Mouse (Mus musculus) R1 (cell line): ENCODE results near the gene Maco1.

Experiments used
- DNase-seq: peaks from one replicate; pipeline ENCODE4 v3.0.0-alpha.2; 2018; ENCODE audit warnings: low read depth, low spot score

The Maco1 gene

DNA sequence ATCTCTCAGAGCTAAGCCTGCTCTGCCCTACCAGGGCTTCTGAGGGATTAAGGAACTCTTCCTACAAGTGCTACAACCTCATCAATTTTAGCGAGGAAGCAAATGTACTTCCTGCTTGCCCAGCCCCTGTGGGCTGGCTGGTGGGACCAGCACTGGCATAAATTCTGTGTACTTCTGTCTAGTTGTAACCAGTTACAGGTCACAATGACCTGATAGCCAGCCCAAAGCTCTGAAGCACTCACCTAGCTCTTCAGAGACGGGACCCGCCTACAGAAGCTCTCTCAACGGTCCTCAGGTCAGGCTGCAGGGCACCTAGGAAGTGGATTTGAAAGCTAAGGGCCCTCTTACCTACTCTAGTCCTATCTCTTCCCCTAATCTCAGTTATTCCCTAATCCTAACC is 35.4 kb downstream of the Maco1 start:
- DNase-seq: no peak

DNA sequence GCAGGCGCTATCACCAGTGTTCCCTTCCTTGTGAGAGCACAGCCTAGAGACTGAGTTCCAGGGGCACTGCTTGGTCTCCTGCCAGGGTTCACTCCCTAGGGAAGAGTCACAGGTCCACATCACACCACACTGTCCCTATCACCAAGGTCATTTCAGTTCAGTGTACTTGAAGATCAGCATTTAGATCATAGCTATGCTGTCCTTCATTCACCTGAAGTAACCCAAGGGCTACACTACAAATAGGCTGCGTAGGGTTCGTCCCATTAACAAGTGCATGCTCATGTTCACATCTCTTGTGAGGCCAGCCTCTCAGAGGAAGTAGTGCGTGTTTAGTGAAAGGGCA is 38.9 kb downstream of the Maco1 start:
- no peak for DNase-seq

DNA sequence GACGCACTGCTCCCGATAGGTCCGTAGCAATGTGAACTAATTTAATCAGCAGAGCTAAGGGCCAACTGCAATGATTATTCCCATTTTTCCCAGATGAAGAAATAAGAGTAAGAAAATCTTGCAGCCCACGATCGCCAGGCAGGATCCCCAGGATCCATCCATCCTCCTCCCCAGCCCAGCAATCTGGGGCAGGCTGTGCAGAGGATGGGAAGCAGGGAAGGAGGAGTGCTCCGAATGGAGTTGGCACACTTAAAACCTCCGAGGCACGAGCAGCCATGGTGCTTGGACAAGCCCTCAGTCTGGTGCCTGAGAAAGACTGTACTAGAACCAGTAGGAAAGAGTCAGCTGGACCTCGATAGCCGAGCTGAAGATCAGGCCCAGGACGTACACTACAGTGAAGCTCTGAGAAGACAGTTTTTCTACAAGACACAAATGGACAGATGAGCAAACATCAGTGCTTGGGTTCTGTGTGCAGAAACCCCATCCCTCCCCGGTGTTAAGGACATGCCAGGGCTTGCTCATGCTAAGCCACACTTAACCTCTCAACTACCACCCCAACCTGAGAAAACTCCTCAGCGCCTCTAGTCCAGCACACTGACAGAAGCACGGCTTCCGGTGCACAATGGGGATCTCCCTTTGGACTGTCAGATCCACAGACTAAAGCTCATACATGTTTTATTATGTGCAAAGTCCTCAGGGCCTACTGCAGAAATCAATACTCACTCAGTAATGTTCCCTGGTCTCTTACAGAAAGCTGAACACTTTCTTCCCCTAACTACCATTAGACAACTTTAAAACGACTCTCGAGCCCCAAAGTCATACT is 39.5 kb downstream of the Maco1 start:
- DNase-seq: peak; percentile 51

DNA sequence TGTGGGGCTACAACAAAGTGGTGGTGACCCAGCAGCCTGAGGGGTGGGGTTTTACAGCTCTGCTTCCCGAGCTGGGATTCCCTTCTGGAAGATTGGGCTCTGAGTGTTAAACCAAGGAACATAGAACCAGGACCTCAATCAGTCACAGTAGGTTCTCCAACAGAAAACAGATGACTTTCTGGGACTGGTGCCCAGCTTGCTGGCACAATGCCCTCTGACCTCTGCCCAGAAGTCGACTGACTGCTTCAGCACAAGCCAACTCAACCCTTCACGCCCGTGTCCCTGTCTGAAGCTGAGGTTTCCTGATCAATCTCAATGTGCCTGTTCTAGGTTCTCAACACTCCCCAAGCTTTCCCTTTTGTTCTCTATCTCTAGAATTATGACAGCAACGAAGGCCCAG is 48.4 kb downstream of the Maco1 start:
- DNase-seq: no peak

DNA sequence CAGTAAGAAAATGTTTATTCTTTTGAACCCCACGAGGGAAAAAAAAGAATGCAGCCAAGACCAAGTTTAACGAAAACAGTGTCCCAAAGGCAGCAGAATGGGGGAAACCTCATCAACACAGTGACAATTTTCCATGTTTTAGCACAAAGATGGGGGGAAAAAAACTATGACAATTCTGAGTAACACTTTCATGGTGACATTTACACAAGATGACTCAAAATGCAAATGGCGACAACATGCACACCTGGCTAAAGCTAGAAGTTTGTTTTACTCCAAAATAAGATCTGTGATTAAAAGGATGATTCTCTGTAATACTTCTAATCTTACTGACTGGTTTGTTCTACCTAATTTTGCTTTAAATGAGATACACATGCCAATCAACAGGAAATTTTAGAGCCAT is 50.4 kb downstream of the Maco1 start:
- no peak for DNase-seq

DNA sequence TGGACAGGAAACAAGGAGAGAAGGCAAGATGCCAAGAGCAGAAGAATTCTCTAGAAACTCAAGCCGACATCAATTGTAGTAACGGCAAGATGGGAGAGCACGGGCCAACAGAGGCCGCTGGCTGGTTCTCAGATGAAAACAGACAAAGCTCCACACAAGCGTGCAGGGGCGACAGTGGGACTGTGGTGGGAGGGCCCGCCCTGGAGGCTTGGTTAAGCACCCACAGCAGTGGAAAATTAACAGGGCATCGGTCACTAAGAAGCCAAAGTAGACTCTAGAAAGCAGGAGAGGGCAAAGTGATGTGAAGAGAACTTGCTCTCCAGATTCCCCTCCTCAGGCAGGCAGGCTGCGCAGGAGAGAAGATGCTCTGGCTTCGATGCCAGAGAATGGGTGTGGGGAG is 51.0 kb downstream of the Maco1 start:
- no peak for DNase-seq

DNA sequence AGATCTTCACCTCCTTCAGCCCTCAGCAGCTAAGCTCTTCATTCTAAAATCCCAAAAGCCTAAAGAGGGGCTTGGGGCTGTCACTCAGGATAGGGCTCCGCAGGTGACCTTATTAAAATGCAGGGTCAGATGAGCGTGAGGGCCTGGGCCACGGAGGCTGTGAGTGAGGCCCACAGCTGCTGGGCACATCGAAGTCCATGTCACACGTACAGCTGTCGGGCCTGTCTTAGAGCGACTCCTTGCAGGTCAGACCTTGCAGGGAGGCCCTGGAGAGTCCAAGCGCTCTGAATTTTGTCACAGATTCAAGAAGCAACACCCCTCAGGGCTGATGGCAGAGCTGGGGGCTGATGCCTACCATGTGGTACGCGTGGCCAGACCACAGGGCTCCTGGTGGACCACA is 52.5 kb downstream of the Maco1 start:
- DNase-seq: no peak

DNA sequence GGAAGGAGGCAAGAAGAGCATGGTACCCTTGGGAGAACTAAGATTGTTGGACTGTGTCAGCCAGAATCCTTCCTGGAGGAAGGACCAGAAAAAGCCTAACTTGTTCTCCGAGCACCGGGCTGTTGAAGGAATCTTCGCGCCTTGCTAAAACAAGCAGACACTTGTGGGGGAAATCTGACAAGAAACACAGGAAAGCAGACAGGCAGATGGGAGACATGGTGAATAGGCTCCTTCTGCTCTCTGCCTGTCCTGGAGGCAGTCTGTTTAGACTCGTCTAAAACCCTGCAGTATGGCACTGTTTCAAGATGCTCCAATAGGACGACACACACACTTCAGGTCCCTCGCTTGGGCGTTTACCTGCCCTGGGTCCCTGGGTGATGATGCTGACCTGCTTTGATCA is 53.0 kb downstream of the Maco1 start:
- no peak for DNase-seq

DNA sequence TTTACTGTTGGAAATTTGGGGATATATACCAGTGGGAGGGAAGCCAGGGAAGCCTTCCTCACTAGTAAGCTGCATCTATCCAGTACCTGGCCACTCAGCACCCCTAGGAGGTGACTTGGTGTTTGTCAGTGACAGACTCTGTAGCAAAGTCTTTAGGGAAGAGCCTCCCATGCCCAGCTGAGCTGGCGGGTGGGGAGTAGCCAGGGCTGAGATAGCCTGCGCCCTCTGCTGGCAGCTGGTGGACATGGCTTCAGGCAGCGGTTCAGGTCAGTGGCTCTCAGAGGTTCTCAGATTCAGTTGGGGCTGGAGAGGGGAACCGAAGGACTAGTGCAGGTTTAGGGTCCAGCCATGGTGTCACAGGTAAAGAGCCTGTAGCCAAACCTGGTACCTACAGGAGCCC is 53.9 kb downstream of the Maco1 start:
- DNase-seq: peak; percentile 77

DNA sequence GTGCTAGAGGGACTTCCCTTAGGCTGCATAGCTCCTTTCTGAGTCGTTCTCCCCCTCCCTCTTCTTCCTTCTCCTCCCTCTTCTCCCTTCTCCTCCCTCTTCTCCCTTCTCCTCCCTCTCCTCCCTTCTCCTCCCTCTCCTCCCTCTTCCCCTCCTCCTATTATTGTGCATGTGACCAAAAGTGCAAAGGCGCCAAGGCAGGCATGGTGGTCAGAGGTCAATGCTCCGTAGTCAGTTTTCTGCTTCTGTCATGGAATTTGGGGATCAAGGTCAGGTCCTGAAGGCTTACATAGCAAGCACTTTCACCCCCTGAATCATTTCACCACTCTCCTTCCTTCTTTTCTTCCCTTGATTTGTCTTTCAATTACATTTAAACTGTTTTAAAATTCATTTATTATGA is 54.3 kb downstream of the Maco1 start:
- DNase-seq: no peak

DNA sequence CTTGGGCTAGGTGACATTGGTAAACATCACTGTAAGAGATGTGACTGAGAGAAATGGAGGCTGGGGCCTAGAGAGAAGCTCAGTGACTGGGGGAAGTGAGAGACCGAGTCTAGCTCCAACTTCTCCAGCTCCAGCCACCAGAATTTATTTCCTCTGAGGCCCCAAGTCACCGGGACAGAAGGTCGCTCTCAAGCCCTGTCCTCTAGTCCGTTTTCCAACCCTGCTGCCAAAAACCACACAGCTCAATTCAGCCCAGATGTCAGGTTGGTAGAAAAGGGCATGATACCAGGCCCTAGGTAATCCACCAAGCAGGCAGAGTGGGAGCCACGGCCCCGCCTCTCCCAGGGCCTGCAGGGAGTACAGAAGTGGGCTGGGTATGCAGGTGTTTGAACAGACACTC is 55.5 kb downstream of the Maco1 start:
- DNase-seq: no peak

DNA sequence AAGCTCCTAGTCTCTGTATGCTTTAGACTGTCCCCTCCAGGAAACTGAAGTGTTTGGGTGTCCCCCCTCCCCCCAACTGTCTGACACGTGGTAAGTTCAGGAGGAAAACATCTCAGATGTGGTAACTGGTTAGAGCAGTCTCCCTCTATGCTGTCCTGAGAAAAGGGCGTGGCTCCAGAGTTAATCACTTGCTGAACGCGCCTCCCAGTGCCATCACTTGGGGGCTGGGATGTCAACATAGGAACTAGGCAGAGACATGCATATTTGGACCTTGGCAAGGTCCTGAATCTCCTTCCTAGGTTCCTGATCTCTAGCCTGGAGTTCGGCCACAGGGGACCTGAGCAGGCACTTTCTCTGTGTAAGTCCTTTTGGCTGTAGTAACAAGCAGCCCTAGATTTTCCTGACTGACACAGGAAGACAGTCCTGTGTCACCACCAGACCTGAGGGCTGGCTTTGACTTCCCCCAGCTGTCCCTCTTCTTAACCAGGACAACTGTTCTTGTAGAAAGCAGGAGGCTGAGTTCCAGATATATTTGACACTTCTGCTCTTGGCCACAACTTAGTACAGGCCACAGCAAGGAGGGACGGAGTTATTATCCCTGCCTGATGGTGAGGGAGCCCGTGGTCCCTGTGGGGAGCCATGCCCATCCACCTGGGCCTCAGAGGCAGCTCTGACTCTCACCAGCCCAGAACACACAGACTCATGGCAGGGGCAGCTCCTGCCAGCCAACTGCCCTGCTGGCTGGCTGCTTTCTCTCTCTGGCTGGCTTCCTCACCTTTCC is 56.4 kb downstream of the Maco1 start:
- peak; percentile 59 for DNase-seq

DNA sequence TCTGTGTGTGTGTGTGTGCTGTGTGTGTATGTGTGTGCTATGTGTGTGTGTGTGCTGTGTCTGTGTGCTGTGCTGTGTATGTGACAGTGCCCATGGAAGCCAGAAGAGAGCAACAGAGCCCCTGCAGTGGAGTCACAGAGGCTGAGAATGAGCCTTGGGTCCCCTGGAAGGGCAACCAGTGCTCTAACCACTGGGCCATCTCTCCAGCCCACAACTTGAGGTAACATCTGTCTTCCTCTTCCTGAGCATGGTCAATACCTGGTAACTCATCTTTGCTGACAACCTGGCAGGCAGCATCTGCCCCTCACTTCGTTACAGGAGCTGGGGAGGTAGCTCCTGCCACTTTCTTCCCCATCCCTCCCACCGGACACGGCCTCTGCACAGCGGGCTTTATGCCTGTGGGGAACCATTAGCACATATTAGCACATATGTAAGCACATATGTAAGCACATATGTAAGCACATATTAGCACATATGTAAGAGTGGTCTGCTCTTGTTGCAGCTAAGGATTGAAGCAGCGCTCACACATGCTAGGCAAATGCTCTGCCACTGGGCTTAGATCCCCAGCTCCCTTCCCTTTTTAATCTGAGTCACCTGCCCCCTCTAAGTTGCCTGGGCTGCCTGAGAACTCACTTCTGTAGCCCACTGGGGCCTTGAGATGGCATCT is 57.2 kb downstream of the Maco1 start:
- no peak for DNase-seq

DNA sequence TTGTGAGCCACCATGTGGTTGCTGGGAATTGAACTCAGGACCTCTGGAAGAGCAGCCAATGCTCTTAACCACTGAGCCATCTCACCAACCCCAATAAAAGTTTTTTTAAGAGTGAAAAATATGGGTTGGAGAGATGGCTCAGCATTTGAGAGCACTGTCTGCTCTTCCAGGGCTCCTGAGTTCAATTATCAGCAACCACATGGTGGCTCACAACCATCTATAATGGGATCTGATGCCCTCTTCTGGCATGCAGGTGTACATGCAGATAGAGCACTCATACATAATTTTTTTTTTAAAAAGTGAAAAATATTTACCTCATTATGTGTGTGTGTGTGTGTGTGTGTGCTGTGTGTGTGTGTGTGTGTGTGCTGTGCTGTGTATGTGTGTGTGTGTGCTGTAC is 58.2 kb downstream of the Maco1 start:
- DNase-seq: peak; percentile 28

DNA sequence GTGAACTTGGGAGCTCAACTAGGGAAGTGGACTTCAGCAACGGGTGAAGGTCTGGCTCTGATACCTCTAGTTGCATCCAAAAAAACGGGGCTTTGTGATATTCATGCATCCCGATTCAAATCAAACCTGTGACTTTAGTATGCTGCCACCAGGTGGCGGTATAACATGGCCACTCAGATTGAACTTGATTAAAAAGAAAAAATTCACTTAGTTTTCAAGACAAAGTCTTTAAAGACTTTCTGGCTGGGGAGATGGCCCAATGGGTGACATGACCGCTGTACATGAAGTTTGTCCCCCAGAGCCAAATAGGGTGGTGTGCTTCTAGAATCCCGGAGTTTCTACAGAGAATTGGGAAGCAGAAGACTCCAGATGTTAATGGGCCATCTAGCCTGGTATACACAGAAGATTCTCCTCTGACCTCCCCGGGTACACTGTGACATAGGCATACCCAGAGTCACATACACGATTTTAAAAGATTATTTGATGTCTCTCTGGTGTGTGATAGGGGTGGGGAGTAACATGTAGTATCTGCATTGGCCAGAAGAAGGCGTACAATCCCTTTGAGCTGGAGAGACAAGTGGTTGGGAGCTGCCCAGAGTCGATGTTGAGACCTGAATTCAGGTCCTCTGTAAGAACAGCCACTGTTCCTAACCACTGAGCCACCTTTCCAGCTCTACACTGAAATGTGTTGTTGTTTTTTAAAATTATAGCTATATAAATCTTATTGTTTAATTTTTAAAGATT is 59.8 kb downstream of the Maco1 start:
- peak; percentile 76 for DNase-seq

DNA sequence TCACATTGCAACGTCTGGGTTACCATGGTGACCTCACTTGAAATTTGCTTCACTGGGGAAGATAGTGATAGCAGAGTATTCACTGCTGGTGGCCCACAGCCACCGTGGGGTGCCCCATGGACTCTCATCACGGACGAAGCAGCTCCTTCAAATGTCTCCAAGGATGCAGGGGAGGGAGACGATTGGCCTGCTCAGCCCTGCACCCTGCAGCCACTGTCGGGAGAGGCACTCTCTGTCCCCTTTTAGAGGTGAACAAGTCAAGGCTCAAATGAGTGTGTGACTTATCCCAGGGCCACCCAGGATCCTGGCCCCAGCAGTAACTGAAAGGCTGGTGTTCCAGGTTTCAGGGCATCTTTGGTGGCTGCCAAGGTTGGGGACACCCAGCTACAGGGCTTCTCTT is 61.4 kb downstream of the Maco1 start:
- DNase-seq: no peak

DNA sequence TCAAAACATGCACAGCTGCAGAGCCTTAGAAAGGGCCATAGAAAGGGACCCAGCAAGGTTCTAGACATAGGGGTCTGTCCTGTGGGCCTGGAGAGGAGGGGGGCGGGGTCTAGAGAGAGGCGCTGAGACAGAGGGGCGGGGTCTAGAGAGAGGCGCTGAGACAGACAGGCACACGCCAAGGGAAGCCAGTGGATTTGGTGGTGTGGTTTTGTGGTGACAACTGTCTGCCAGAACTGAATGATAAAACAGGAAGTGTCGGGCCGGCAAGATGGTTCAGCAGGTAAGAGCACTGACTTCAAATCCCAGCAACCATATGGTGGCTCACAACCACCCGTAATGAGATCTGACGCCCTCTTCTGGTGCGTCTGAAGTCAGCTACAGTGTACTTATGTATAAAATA is 66.2 kb downstream of the Maco1 start:
- DNase-seq: peak; percentile 77

DNA sequence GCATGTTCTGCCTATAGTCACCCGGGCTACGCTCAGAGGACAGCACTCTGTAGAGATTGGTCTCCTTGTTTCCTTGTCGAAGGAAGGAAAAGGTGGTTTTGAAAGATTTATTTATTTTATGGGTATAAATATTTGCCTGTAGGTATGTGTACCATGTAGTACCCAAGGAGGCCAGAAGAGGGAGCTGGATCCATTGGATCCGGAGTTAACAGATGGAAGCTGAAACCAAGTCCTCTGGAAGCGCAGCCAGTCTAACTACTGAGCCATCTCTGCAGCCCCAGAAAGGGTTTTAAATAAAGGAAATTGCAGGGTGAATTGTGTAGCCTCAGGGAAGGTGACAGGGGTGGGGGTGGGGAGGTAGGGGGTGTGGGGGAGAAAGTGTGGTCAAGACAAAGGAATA is 68.4 kb downstream of the Maco1 start:
- peak; percentile 85 for DNase-seq

DNA sequence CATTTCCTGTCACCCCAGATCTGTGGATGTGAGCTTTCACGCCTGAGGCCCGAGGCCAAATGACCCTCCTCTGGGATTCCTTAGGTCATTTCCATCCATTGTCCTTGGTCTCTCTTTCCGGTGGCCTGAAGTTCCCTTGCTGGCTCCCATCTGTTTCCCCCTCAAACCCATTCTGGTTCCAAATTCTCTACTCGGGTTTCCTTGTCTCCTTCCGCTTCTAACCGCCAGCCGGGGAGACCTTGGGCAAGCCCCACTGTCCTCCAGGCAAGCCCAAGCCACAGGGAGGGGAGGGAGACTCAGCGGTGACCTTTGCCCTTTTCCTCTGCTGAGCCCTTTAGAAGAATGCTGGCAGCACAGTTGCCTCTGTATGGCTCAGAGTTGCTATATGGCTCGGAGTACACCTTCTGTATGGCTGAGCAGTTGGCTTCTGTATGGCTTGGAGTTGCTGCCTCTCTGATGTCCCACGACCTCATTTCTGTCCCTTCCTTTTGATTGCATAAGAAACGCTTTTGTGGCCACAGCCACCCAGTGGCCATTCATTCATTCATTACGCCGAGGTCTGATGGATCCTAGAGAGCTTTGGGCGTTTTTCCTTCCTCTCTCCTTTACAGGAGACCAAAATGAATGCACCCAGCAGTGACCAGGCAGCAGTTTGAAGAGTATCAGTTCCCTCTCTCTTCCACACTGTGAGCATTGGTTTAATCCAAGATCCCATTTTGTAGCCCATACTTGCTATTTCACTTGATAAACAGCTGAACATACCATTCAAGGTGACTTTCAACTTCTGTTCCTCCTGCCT is 73.8 kb downstream of the Maco1 start:
- peak; percentile 46 for DNase-seq

DNA sequence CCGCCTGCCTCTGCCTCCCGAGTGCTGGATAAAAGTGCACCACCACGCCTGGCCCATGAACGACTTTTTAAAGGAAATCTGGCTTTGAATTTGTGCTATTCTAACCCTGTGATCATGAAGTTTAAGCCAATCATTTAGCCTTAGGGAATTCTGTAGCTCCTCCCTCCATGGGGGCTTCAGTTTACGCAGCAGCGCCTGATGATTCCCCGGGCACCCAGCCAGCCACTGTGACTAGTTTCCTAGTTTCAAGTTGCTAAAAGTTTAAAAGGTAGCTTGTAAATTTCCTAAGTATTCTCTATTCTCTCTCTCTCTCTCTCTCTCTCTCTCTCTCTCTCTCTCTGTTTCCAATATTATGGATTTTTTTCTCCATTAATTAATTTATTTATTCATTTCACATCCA is 76.9 kb downstream of the Maco1 start:
- no peak for DNase-seq

DNA sequence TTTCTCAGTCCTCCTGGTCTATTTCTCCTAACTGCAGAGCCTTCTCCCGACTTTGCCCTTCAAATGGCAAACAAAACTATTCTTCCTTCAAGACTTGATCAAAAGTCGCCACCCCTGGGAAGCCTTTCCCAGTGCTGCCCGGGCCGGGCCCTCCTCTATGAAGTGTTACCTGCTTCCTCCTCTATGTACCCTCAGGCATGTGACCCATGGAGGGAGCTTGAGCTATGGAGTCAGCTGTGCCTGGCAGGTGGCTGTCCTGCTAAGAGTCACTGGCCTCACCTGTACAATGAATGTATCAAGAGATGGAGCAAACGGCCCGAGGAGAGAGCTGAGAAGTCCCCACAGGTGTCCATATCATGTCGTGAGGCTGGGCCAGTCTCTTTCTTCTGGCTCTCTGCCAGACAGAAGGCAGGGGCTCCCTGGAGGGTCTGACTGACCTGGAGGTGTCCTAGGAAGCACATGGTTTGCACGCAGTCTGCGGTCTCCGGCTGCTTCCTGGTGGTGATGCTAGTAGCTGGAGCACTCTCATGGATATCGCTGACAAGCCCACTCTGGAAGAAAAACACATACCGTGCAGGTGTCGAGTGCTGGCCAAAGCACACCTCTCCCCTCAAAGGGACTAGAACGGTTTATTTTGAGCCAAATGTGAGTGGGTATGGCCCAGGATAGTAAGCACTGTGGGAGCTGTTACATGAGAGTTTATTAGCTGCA is 77.8 kb downstream of the Maco1 start:
- no peak for DNase-seq
